In the genomic region with DNA sequence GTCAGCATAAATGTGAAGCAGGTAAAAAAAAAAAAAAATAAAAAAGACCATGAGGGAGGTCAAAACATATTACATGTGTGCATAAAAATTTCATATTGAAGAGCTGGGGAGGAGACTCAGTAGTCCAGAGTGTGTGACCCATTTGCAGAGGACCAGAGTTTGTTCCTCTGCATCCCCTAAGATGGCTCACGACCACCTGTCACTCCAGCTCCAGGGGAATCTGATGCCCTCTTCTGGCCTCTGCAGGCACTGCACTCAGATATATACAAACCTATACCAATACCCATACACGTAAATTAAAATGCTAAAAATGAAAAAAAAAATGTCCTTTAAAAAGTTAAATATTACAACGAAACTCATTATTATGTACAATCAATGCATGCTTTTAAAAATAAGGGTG, we compare ENCODE assay signal across 11 mouse cellular contexts.
A peak's percentile ranks its signal among the peaks of the same experiment; 100 is the strongest.
DNase-seq lines count a peak whose midpoint lies in the region; ATAC-seq and TF ChIP-seq lines count a peak whose summit lies in the region.
"Had no signal": no experiment of that assay in that cellular context is flagged by ENCODE, and none has a peak within 500 bp of the region (broad histone marks: within the 10 kb centered on the region; RNA-seq: fewer than 3 reads in every experiment).

No protein-coding gene starts in this region.

- no peaks in the 10 kb centered on the region for H3K9me3 ChIP-seq in hindbrain, embryonic 11.5 days (ENCODE audit: control insufficient read depth, low read length)
- H3K9me3 ChIP-seq in hindbrain, embryonic 10.5 days, result no peaks in the 10 kb centered on the region
- no peaks in the 10 kb centered on the region for H3K9me3 ChIP-seq in liver, embryonic 14.5 days (ENCODE audit: control insufficient read depth, low read length)
- no peaks in the 10 kb centered on the region for H3K9me3 ChIP-seq in liver, embryonic 11.5 days (ENCODE audit: control insufficient read depth, low read length)
- H3K9me3 ChIP-seq: intestine, embryonic 15.5 days had no signal

- no peak for DNase-seq in cerebellum, adult 2 months
- no peak for DNase-seq in cerebellum, adult 11 months
- DNase-seq in hindbrain, embryonic 11.5 days (ENCODE audit: low spot score), result peak; percentile 8
- DNase-seq in hindbrain, embryonic 10.5 days (ENCODE audit: low spot score), result no peak
- no peak for DNase-seq in liver, embryonic 14.5 days (ENCODE audit: low read depth in 3 of 3, low spot score in 3 of 3)
- no peak for DNase-seq in liver, embryonic 11.5 days (ENCODE audit: low spot score)
- no peak for DNase-seq in brain, embryonic 14.5 days (ENCODE audit: low read depth)
- no peak for DNase-seq in left cerebral cortex, postnatal 14 days (ENCODE audit: low spot score in 2 of 2)
- DNase-seq: heart, postnatal 14 days had no signal

- intact Hi-C loops in left cerebral cortex, postnatal 14 days (cut with DNase I), result loop anchor here (5.0 to 10.0 kb wide), 2 partner anchors 91 to 342 kb away; no protein-coding TSS in a partner anchor

- H3K4me2 ChIP-seq in hindbrain, embryonic 11.5 days (replicated peaks; ENCODE audit: low read depth, low read length), result no peak overlapping the region
- H3K4me2 ChIP-seq in liver, embryonic 14.5 days (ENCODE audit: low read depth), result no peak overlapping the region
- no peak overlapping the region for H3K4me2 ChIP-seq in liver, embryonic 11.5 days
- H3K4me2 ChIP-seq: intestine, embryonic 15.5 days had no signal

- ATAC-seq in hindbrain, embryonic 11.5 days (ENCODE audit: low FRiP score), result no peak
- ATAC-seq in liver, embryonic 14.5 days (ENCODE audit: insufficient read depth), result no peak
- ATAC-seq in liver, embryonic 11.5 days (replicated peaks; ENCODE audit: low FRiP score), result no peak
- ATAC-seq: intestine, embryonic 15.5 days had no signal

- no peak for TF ChIP-seq EP300 in liver, embryonic 14.5 days (IDR thresholded peaks at IDR 0.05; ENCODE audit: low read depth)

- no peak overlapping the region for H3K9ac ChIP-seq in hindbrain, embryonic 11.5 days (ENCODE audit: low read depth, low read length)
- H3K9ac ChIP-seq in liver, embryonic 14.5 days (replicated peaks), result no peak overlapping the region
- H3K9ac ChIP-seq in liver, embryonic 11.5 days (ENCODE audit: low read depth, low read length), result no peak overlapping the region
- H3K9ac ChIP-seq: intestine, embryonic 15.5 days had no signal

- TF ChIP-seq CTCF in cerebellum, adult 2 months (IDR thresholded peaks at IDR 0.05; ENCODE audit: borderline replicate concordance, insufficient read depth, low read depth, low read length), result peak; percentile 21; the same call in 1 of the 2 replicates
- 0 out of 2 replicates have a peak, but pooled peaks have one; percentile 19 for TF ChIP-seq CTCF in liver, embryonic 14.5 days (IDR thresholded peaks at IDR 0.05; ENCODE audit: low read depth)
- TF ChIP-seq CTCF in brain, embryonic 14.5 days (IDR thresholded peaks at IDR 0.05; ENCODE audit: borderline replicate concordance, extremely low read depth, insufficient read depth, insufficient read length), result peak; percentile 38; the same call in 1 of the 2 replicates

- no peak overlapping the region for H3K4me3 ChIP-seq in cerebellum, adult 2 months (replicated peaks; ENCODE audit: insufficient read depth, low read depth, low read length)
- H3K4me3 ChIP-seq in hindbrain, embryonic 11.5 days (ENCODE audit: low read depth, low read length), result no peak overlapping the region
- no peak overlapping the region for H3K4me3 ChIP-seq in hindbrain, embryonic 10.5 days
- no peak overlapping the region for H3K4me3 ChIP-seq in liver, embryonic 14.5 days (ENCODE audit: insufficient read depth in 1 of 2, low read depth in 2 of 2, low read length in 2 of 2)
- no peak overlapping the region for H3K4me3 ChIP-seq in liver, embryonic 11.5 days (ENCODE audit: low read depth, low read length)
- H3K4me3 ChIP-seq: intestine, embryonic 15.5 days; myocyte had no signal

- no peaks in the 10 kb centered on the region for H3K36me3 ChIP-seq in hindbrain, embryonic 11.5 days (ENCODE audit: control insufficient read depth, insufficient read depth, low read length)
- H3K36me3 ChIP-seq in hindbrain, embryonic 10.5 days, result no peaks in the 10 kb centered on the region
- H3K36me3 ChIP-seq in liver, embryonic 14.5 days (replicated peaks; ENCODE audit: control insufficient read depth, insufficient read depth, low read depth), result no peaks in the 10 kb centered on the region
- no peaks in the 10 kb centered on the region for H3K36me3 ChIP-seq in liver, embryonic 11.5 days (ENCODE audit: control insufficient read depth, insufficient read depth, low read length)
- H3K36me3 ChIP-seq: intestine, embryonic 15.5 days had no signal

- H3K27ac ChIP-seq in cerebellum, adult 2 months (ENCODE audit: insufficient read depth, low read length), result no peak overlapping the region
- no peak overlapping the region for H3K27ac ChIP-seq in hindbrain, embryonic 11.5 days (ENCODE audit: low read depth, low read length)
- H3K27ac ChIP-seq in hindbrain, embryonic 10.5 days, result no peak overlapping the region
- no peak overlapping the region for H3K27ac ChIP-seq in liver, embryonic 14.5 days
- no peak overlapping the region for H3K27ac ChIP-seq in liver, embryonic 11.5 days (ENCODE audit: low read depth, low read length)
- H3K27ac ChIP-seq: intestine, embryonic 15.5 days had no signal

- no peaks in the 10 kb centered on the region for H3K27me3 ChIP-seq in cerebellum, adult 2 months (ENCODE audit: control insufficient read depth, insufficient read depth, low read length)
- H3K27me3 ChIP-seq in hindbrain, embryonic 11.5 days (ENCODE audit: control insufficient read depth, insufficient read depth, low read length), result no peaks in the 10 kb centered on the region
- no peaks in the 10 kb centered on the region for H3K27me3 ChIP-seq in hindbrain, embryonic 10.5 days (ENCODE audit: insufficient read depth, poor library complexity, severe bottlenecking)
- H3K27me3 ChIP-seq in liver, embryonic 14.5 days (ENCODE audit: control insufficient read depth, insufficient read depth, low read length), result no peaks in the 10 kb centered on the region
- no peaks in the 10 kb centered on the region for H3K27me3 ChIP-seq in liver, embryonic 11.5 days (replicated peaks; ENCODE audit: control insufficient read depth, insufficient read depth, low read length)
- H3K27me3 ChIP-seq: intestine, embryonic 15.5 days had no signal

- 84% methylated on average over 3 of the region's 3 CpGs for WGBS in cerebellum, adult 2 months
- WGBS in hindbrain, embryonic 11.5 days, result 67% methylated on average over 3 of the region's 3 CpGs
- 66% methylated on average over 3 of the region's 3 CpGs for WGBS in hindbrain, embryonic 10.5 days
- WGBS in liver, embryonic 14.5 days (ENCODE audit: insufficient replicate concordance), result 38% methylated on average over 3 of the region's 3 CpGs
- WGBS in liver, embryonic 11.5 days, result 58% methylated on average over 3 of the region's 3 CpGs

- H3K4me1 ChIP-seq in cerebellum, adult 2 months (ENCODE audit: control insufficient read depth, insufficient read depth, low read length), result peaks cover 4% of the 10 kb centered on the region; the same call in 1 of the 2 replicates
- no peaks in the 10 kb centered on the region for H3K4me1 ChIP-seq in hindbrain, embryonic 11.5 days (replicated peaks; ENCODE audit: control insufficient read depth, insufficient read depth, low read length)
- H3K4me1 ChIP-seq in hindbrain, embryonic 10.5 days (replicated peaks), result no peaks in the 10 kb centered on the region
- no peaks in the 10 kb centered on the region for H3K4me1 ChIP-seq in liver, embryonic 14.5 days (replicated peaks; ENCODE audit: control insufficient read depth in 2 of 2, insufficient read depth in 2 of 2, low read length in 1 of 2)
- H3K4me1 ChIP-seq in liver, embryonic 11.5 days (replicated peaks; ENCODE audit: control insufficient read depth, insufficient read depth, low read length), result no peaks in the 10 kb centered on the region
- H3K4me1 ChIP-seq: intestine, embryonic 15.5 days had no signal

- TF ChIP-seq POLR2A in cerebellum, adult 2 months (IDR thresholded peaks at IDR 0.05; ENCODE audit: borderline replicate concordance, insufficient read depth, low read length), result no peak
- TF ChIP-seq POLR2A in brain, embryonic 14.5 days (IDR thresholded peaks at IDR 0.05; ENCODE audit: borderline replicate concordance, extremely low read depth, insufficient read depth, insufficient read length, poor library complexity, severe bottlenecking), result no peak
